Mouse (Mus musculus): ENCODE measurements around the gene Dach1. TPM values are rescaled to one million over a fixed set of nuclear protein-coding genes. Genes with fewer than 3 reads are reported as not detected.

The Dach1 gene
- total RNA-seq, 2 experiments from 2014 or later, result 6.0 to 8.3 TPM

- DNase-seq (ENCODE audit: low spot score), result no peak
- intact Hi-C loops (cut with DNase I), result no loop called here
Observed at GRCm38 (mm10) chr14:98116627-98117026, 52.9 kb downstream of the Dach1 start.

GRCm38 (mm10) chr14:98113106-98113505, 56.5 kb downstream of the Dach1 start:
- no peak for DNase-seq (ENCODE audit: low spot score)
- intact Hi-C loops (cut with DNase I), result loop anchor here (5.0 kb wide), 1 partner anchor 54 kb away; the partner anchor contains the start of gene Dach1

GRCm38 (mm10) chr14:98109929-98110328, 59.6 kb downstream of the Dach1 start:
- DNase-seq (ENCODE audit: low spot score), result no peak
- intact Hi-C loops (cut with DNase I), result loop anchor here (5.0 kb wide), 1 partner anchor 57 kb away; the partner anchor contains the start of gene Dach1

GRCm38 (mm10) chr14:98108764-98109163, 60.8 kb downstream of the Dach1 start:
- intact Hi-C loops (cut with DNase I), result no loop called here
- no peak for DNase-seq (ENCODE audit: low spot score)

GRCm38 (mm10) chr14:98106208-98106607, 63.4 kb downstream of the Dach1 start:
- no peak for DNase-seq (ENCODE audit: low spot score)
- intact Hi-C loops (cut with DNase I), result no loop called here

- no peak for DNase-seq (ENCODE audit: low spot score)
- intact Hi-C loops (cut with DNase I), result no loop called here
Observed at GRCm38 (mm10) chr14:98104314-98104955, 65.1 kb downstream of the Dach1 start.

GRCm38 (mm10) chr14:98095229-98095628, 74.3 kb downstream of the Dach1 start:
- intact Hi-C loops (cut with DNase I), result no loop called here
- DNase-seq (ENCODE audit: low spot score), result no peak

GRCm38 (mm10) chr14:98089246-98089645, 80.3 kb downstream of the Dach1 start:
- intact Hi-C loops (cut with DNase I), result no loop called here
- DNase-seq (ENCODE audit: low spot score), result no peak

GRCm38 (mm10) chr14:98087355-98087754, 82.2 kb downstream of the Dach1 start:
- intact Hi-C loops (cut with DNase I), result no loop called here
- no peak for DNase-seq (ENCODE audit: low spot score)

GRCm38 (mm10) chr14:98086794-98087193, 82.8 kb downstream of the Dach1 start:
- intact Hi-C loops (cut with DNase I), result no loop called here
- DNase-seq (ENCODE audit: low spot score), result no peak

GRCm38 (mm10) chr14:98085141-98085540, 84.4 kb downstream of the Dach1 start:
- intact Hi-C loops (cut with DNase I), result no loop called here
- DNase-seq (ENCODE audit: low spot score), result no peak

GRCm38 (mm10) chr14:98084720-98085119, 84.8 kb downstream of the Dach1 start:
- intact Hi-C loops (cut with DNase I), result no loop called here
- no peak for DNase-seq (ENCODE audit: low spot score)

- intact Hi-C loops (cut with DNase I), result no loop called here
- no peak for DNase-seq (ENCODE audit: low spot score)
Observed at GRCm38 (mm10) chr14:98083419-98083818, 86.1 kb downstream of the Dach1 start.

- intact Hi-C loops (cut with DNase I), result no loop called here
Observed at GRCm38 (mm10) chr14:98080014-98080413, 89.6 kb downstream of the Dach1 start.

GRCm38 (mm10) chr14:98077996-98078395, 91.6 kb downstream of the Dach1 start:
- intact Hi-C loops (cut with DNase I), result no loop called here
- DNase-seq (ENCODE audit: low spot score), result no peak

More at GRCm38 (mm10) chr14:98080014-98080413, 89.6 kb downstream of the Dach1 start:
- DNase-seq (ENCODE audit: low spot score), result no peak

- no peak for DNase-seq (ENCODE audit: low spot score)
- intact Hi-C loops (cut with DNase I), result no loop called here
Observed at GRCm38 (mm10) chr14:98073421-98074080, 96.0 kb downstream of the Dach1 start.

- no peak for DNase-seq (ENCODE audit: low spot score)
- intact Hi-C loops (cut with DNase I), result no loop called here
Observed at GRCm38 (mm10) chr14:98072647-98073420, 96.7 kb downstream of the Dach1 start.

- no peak for DNase-seq (ENCODE audit: low spot score)
Observed at GRCm38 (mm10) chr14:98071877-98072276, 97.7 kb downstream of the Dach1 start.

GRCm38 (mm10) chr14:98067273-98067905, 102.2 kb downstream of the Dach1 start:
- intact Hi-C loops (cut with DNase I), result loop anchor here (5.0 kb wide), 1 partner anchor 35 kb away; no protein-coding TSS in a partner anchor
- no peak for DNase-seq (ENCODE audit: low spot score)

More at GRCm38 (mm10) chr14:98071877-98072276, 97.7 kb downstream of the Dach1 start:
- intact Hi-C loops (cut with DNase I), result no loop called here

- no peak for DNase-seq (ENCODE audit: low spot score)
- intact Hi-C loops (cut with DNase I), result no loop called here
Observed at GRCm38 (mm10) chr14:98064190-98064589, 105.4 kb downstream of the Dach1 start.

Measured in heart, postnatal 25 days (tissue).